Mouse (Mus musculus): ENCODE data around the gene Smoc2. TPM values are rescaled to one million over a fixed set of nuclear protein-coding genes. Genes with fewer than 3 reads are reported as not detected.

Smoc2 gene
- polyA plus RNA-seq, 1 experiment from 2014 or later: 31.5 TPM

GRCm38 (mm10) chr17:14330498-14330897 is 51.2 kb downstream of the Smoc2 start:
- Histone ChIP-seq H3K4me3 (no peak overlapping the region), H3K4me1 (no peaks in the 10 kb centered on the region), H3K9me3 (no peaks in the 10 kb centered on the region), H3K36me3 (no peaks in the 10 kb centered on the region), H3K27me3 (ENCODE audit: insufficient read depth, poor library complexity, severe bottlenecking) (peaks cover 49% of the 10 kb centered on the region; the same call in 1 of the 2 replicates), H3K27ac (no peak overlapping the region)
- DNase-seq (ENCODE audit: low spot score): no peak
- WGBS: 88% methylated on average over 7 of the region's 7 CpGs

- Histone ChIP-seq H3K27me3 (ENCODE audit: insufficient read depth, poor library complexity, severe bottlenecking) (peaks cover 82% of the 10 kb centered on the region), H3K4me1 (peaks cover 7% of the 10 kb centered on the region; the same call in 1 of the 2 replicates), H3K4me3 (no peak overlapping the region), H3K27ac (no peak overlapping the region), H3K9me3 (no peaks in the 10 kb centered on the region), H3K36me3 (no peaks in the 10 kb centered on the region)
- DNase-seq (ENCODE audit: low spot score): no peak
- 49% methylated on average over 5 of the region's 5 CpGs for WGBS
These were observed 60.7 kb downstream of the Smoc2 start for GRCm38 (mm10) chr17:14339932-14340557.

DNA sequence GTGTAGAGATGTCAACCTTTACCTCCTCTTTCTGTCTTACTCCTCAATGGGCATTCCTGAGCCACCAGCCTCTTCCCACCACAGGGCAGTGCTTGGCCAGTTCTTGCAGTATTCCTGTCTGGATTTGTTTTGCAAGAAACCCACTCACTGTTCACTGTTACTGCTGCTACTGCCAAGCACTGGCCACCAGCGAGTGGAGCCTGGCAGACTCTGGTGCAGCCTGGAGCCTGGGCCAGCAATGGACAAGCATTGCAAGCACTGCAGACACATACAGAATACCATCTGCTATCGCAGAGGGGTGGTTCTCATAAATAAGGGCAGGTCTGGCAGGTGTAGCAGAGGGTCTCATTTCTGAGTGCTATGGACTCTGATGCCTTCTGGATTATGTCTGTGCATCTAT is 61.4 kb downstream of the Smoc2 start:
- WGBS: 71% methylated on average over 2 of the region's 2 CpGs
- DNase-seq (ENCODE audit: low spot score): peak; percentile 67
- H3K9me3 ChIP-seq: no peaks in the 10 kb centered on the region

DNA sequence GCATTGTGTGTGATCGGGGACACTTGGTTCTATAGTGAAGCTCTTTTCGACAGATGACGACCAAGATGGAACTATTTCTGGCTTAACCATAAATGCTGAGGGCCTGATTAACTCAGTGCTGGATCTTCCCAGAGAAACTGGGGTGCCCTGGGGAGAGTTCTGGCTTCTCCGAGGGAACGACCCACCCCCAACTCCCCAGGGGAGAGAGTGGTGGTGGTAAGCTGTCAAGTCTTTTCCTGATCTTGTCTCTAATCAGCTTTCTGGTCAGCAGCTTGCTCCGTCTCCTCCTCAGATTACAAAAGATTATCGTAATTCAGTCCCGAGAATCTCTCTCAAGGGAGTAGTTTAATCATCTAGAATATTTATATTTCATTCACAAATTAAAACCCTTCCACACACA is 63.2 kb downstream of the Smoc2 start:
- WGBS: 21% methylated on average over 8 of the region's 8 CpGs

More for the DNA sequence above, 61.4 kb downstream of the Smoc2 start:
- H3K4me3 ChIP-seq: no peak overlapping the region
- H3K27me3 ChIP-seq (ENCODE audit: insufficient read depth, poor library complexity, severe bottlenecking): peaks cover 85% of the 10 kb centered on the region
- no peak overlapping the region for H3K27ac ChIP-seq
- no peaks in the 10 kb centered on the region for H3K36me3 ChIP-seq
- H3K4me1 ChIP-seq: peaks cover 7% of the 10 kb centered on the region; the same call in 1 of the 2 replicates

GRCm38 (mm10) chr17:14343442-14343841 is 64.1 kb downstream of the Smoc2 start:
- Histone ChIP-seq H3K27ac (no peak overlapping the region), H3K9me3 (no peaks in the 10 kb centered on the region), H3K36me3 (no peaks in the 10 kb centered on the region), H3K4me1 (peaks cover 7% of the 10 kb centered on the region; the same call in 1 of the 2 replicates), H3K27me3 (ENCODE audit: insufficient read depth, poor library complexity, severe bottlenecking) (peaks cover 86% of the 10 kb centered on the region), H3K4me3 (no peak overlapping the region)
- WGBS: 78% methylated on average over 12 of the region's 12 CpGs
- peak; percentile 73 for DNase-seq (ENCODE audit: low spot score)

More for the DNA sequence above, 63.2 kb downstream of the Smoc2 start:
- H3K9me3 ChIP-seq: no peaks in the 10 kb centered on the region
- H3K27me3 ChIP-seq (ENCODE audit: insufficient read depth, poor library complexity, severe bottlenecking): peaks cover 82% of the 10 kb centered on the region
- H3K4me3 ChIP-seq: no peak overlapping the region
- H3K4me1 ChIP-seq: peaks cover 7% of the 10 kb centered on the region; the same call in 1 of the 2 replicates
- DNase-seq (ENCODE audit: low spot score): no peak
- no peaks in the 10 kb centered on the region for H3K36me3 ChIP-seq
- no peak overlapping the region for H3K27ac ChIP-seq

GRCm38 (mm10) chr17:14345556-14345955 is 66.2 kb downstream of the Smoc2 start:
- Histone ChIP-seq H3K27ac (no peak overlapping the region), H3K9me3 (no peaks in the 10 kb centered on the region), H3K4me3 (no peak overlapping the region), H3K27me3 (ENCODE audit: insufficient read depth, poor library complexity, severe bottlenecking) (peaks cover 74% of the 10 kb centered on the region), H3K36me3 (no peaks in the 10 kb centered on the region), H3K4me1 (peaks cover 12% of the 10 kb centered on the region; the same call in 1 of the 2 replicates)
- WGBS: 71% methylated on average over 4 of the region's 4 CpGs
- DNase-seq (ENCODE audit: low spot score): peak; percentile 59

DNA sequence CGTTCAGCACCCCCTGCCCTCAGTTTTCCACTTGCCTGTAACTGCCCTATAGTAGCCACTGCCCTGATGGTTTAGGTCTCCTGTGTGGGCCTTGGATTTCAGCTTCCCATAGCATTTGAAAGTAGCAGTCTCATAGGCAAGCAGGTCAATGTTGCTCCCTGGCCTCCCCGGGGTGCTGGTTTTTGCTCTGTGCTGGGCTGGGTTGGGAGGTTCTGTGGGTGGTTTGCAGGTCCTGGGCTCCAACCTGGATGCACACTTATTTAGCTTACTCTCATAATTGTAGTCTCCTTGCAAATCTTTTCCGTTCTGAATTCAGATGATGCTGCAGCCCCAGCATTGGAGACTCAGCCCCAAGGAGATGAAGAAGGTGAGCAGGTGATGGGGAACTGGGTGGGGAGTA is 67.6 kb downstream of the Smoc2 start:
- no peak overlapping the region for H3K27ac ChIP-seq
- peaks cover 61% of the 10 kb centered on the region for H3K27me3 ChIP-seq (ENCODE audit: insufficient read depth, poor library complexity, severe bottlenecking)
- no peaks in the 10 kb centered on the region for H3K36me3 ChIP-seq
- WGBS: 75% methylated on average over 3 of the region's 3 CpGs
- peak; percentile 62 for DNase-seq (ENCODE audit: low spot score)
- H3K4me3 ChIP-seq: no peak overlapping the region
- H3K4me1 ChIP-seq: peaks cover 12% of the 10 kb centered on the region; the same call in 1 of the 2 replicates
- no peaks in the 10 kb centered on the region; the same call in 1 of the 2 replicates for H3K9me3 ChIP-seq

DNA sequence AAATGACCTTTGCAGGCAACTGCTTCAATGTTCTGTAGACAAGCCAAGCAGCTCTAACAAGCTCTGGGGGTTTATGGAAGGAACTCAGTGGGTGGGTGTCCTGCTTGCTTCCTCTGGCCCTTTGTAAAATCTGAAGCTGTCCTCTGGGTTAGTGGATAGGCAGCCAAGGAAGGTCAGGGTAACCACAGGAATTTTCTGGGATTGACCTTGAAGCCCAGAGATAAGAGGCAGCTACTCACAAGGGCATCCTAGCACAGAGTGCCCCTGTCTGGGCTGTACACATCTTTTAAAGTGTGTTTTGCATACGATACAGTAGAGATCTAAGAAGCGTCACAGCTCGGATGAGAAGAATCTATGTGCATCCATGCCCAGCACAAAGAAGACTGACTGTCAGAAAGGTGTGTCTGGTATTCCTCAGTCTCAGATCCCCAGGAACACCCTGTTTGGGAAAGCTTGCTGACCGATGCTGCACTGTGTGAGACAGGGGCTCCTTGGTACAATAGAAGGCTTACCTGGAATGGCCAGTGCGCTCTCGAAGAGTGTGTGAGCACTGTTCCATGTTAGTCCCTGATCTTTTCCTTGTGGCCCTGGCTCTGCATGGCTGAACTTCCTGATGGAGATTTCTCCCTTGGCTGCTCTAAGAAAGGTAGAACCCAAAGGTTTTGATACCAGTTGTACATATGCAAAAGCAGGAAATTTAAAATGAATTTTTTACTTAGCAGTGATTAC is 69.9 kb downstream of the Smoc2 start:
- Histone ChIP-seq H3K27ac (no peak overlapping the region), H3K36me3 (no peaks in the 10 kb centered on the region)
- WGBS: 75% methylated on average over 6 of the region's 6 CpGs

GRCm38 (mm10) chr17:14353219-14354079 is 74.1 kb downstream of the Smoc2 start:
- H3K4me3 ChIP-seq: no peak overlapping the region
- peaks cover 18% of the 10 kb centered on the region for H3K27me3 ChIP-seq (ENCODE audit: insufficient read depth, poor library complexity, severe bottlenecking)
- H3K27ac ChIP-seq: no peak overlapping the region
- no peaks in the 10 kb centered on the region; the same call in 1 of the 2 replicates for H3K9me3 ChIP-seq
- peaks cover 5% of the 10 kb centered on the region; the same call in 1 of the 2 replicates for H3K4me1 ChIP-seq
- H3K36me3 ChIP-seq: no peaks in the 10 kb centered on the region
- WGBS: 50% methylated on average over 10 of the region's 10 CpGs
- no peak for DNase-seq (ENCODE audit: low spot score)

More for the DNA sequence above, 69.9 kb downstream of the Smoc2 start:
- peak; percentile 61 for DNase-seq (ENCODE audit: low spot score)
- no peak overlapping the region for H3K4me3 ChIP-seq
- H3K9me3 ChIP-seq: no peaks in the 10 kb centered on the region; the same call in 1 of the 2 replicates
- H3K4me1 ChIP-seq: peaks cover 5% of the 10 kb centered on the region; the same call in 1 of the 2 replicates
- peaks cover 38% of the 10 kb centered on the region for H3K27me3 ChIP-seq (ENCODE audit: insufficient read depth, poor library complexity, severe bottlenecking)

GRCm38 (mm10) chr17:14361511-14361910 is 82.2 kb downstream of the Smoc2 start:
- H3K27me3 ChIP-seq (ENCODE audit: insufficient read depth, poor library complexity, severe bottlenecking): peaks cover 71% of the 10 kb centered on the region
- no peaks in the 10 kb centered on the region for H3K4me1 ChIP-seq
- no peak for DNase-seq (ENCODE audit: low spot score)
- no peak overlapping the region for H3K4me3 ChIP-seq
- H3K9me3 ChIP-seq: no peaks in the 10 kb centered on the region
- no peaks in the 10 kb centered on the region for H3K36me3 ChIP-seq
- WGBS: 85% methylated on average over 1 of the region's 1 CpGs
- H3K27ac ChIP-seq: no peak overlapping the region

GRCm38 (mm10) chr17:14370476-14370875 is 91.2 kb downstream of the Smoc2 start:
- H3K36me3 ChIP-seq: no peaks in the 10 kb centered on the region
- no peak for DNase-seq (ENCODE audit: low spot score)
- H3K4me1 ChIP-seq: no peaks in the 10 kb centered on the region
- no peaks in the 10 kb centered on the region for H3K9me3 ChIP-seq
- H3K27ac ChIP-seq: no peak overlapping the region
- H3K4me3 ChIP-seq: no peak overlapping the region
- H3K27me3 ChIP-seq (ENCODE audit: insufficient read depth, poor library complexity, severe bottlenecking): peaks cover 99% of the 10 kb centered on the region
- 88% methylated on average over 5 of the region's 5 CpGs for WGBS

DNA sequence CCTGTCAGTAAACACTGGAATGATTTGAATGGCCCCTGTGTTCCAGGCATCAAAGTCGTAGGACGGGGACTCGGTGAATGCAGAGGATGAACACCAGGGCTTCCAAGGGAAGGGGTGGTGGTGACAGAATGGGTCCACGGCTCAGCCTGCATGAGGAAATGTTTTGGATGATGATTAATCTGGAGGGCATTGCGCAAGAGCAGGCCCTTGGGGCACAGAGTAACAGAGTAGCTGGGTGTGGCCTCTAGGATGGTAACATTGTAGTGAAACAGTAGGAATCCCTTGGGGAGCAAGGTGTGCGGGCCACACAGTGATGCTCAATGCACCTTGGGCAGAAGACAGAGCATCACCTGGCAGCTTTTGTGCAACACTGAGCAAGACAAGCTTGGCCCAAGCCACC is 92.3 kb downstream of the Smoc2 start:
- Histone ChIP-seq H3K36me3 (no peaks in the 10 kb centered on the region), H3K9me3 (no peaks in the 10 kb centered on the region), H3K4me3 (no peak overlapping the region), H3K27me3 (ENCODE audit: insufficient read depth, poor library complexity, severe bottlenecking) (peaks cover 99% of the 10 kb centered on the region), H3K27ac (no peak overlapping the region), H3K4me1 (no peaks in the 10 kb centered on the region)
- no peak for DNase-seq (ENCODE audit: low spot score)
- WGBS: 65% methylated on average over 6 of the region's 6 CpGs
